Mouse (Mus musculus) lung, embryonic 16.5 days (tissue): ENCODE data around the gene Cacnb1. TPM values are rescaled to one million over a fixed set of nuclear protein-coding genes. Genes with fewer than 3 reads are reported as not detected.
A peak's percentile ranks its signal among the peaks of the same experiment; 100 is the strongest.

Experiments used
- ATAC-seq: fragments of 200-750 bp; cut with Nextera tagmentation; 2 replicates; pipeline ENCODE4 v1.8.0; 2017; ENCODE audit warnings: low read depth, mild to moderate bottlenecking, moderate library complexity
- H3K27ac ChIP-seq: fragments of 300-500 bp; sonication (generic); 2 replicates; pipeline ENCODE4 v1.5.1; 2014; ENCODE audit warnings: mild to moderate bottlenecking, control low read depth, low read length
- H3K27me3 ChIP-seq: fragments of 300-500 bp; sonication (generic); 2 replicates; pipeline ENCODE4 v1.6.1; 2014; ENCODE audit warnings: low read depth, low read length, mixed read lengths; ENCODE audit not compliant: control insufficient read depth, insufficient read depth
- H3K36me3 ChIP-seq: fragments of 300-500 bp; sonication (generic); 2 replicates; pipeline ENCODE4 v1.6.1; 2014; ENCODE audit warnings: low read length; ENCODE audit not compliant: control insufficient read depth, insufficient read depth
- H3K4me1 ChIP-seq: fragments of 300-500 bp; sonication (generic); replicated peaks from 2 replicates; pipeline ENCODE4 v1.6.1; 2014; ENCODE audit warnings: low read length, mixed read lengths; ENCODE audit not compliant: control insufficient read depth, insufficient read depth
- H3K4me2 ChIP-seq: fragments of 300-500 bp; sonication (generic); 2 replicates; pipeline ENCODE4 v1.6.1; 2014; ENCODE audit warnings: low read depth, low read length, control low read depth
- H3K4me3 ChIP-seq: fragments of 300-500 bp; sonication (generic); 2 replicates; pipeline ENCODE4 v1.5.1; 2014; ENCODE audit warnings: mild to moderate bottlenecking, low read length, control low read depth
- H3K9ac ChIP-seq: fragments of 300-500 bp; sonication (generic); 2 replicates; pipeline ENCODE4 v1.6.1; 2014; ENCODE audit warnings: low read length, control low read depth
- H3K9me3 ChIP-seq: fragments of 300-500 bp; sonication (generic); 2 replicates; pipeline ENCODE4 v1.6.1; 2016; ENCODE audit warnings: low read length; ENCODE audit not compliant: control insufficient read depth
- WGBS: fragments of 180-500 bp; shearing (Covaris S2); extraction: QIAGEN DNeasy Blood & Tissue Kit; methylation state at CpG from one replicate; pipeline ENCODE4 v1.1.7; 2014; 5-methylcytosine and 5-hydroxymethylcytosine counted together
- polyA plus RNA-seq: library from polyadenylated mRNA; unstranded; fragments of >200 nt; fragmentation: Nextera tagmentation; extraction: Ambion mirVana; gene quantifications from 2 replicates; pipeline ENCODE4 v1.2.1, GENCODE M21; 2015

Gene Cacnb1
- polyA plus RNA-seq, 1 experiment from 2014 or later: 6.4 TPM

DNA sequence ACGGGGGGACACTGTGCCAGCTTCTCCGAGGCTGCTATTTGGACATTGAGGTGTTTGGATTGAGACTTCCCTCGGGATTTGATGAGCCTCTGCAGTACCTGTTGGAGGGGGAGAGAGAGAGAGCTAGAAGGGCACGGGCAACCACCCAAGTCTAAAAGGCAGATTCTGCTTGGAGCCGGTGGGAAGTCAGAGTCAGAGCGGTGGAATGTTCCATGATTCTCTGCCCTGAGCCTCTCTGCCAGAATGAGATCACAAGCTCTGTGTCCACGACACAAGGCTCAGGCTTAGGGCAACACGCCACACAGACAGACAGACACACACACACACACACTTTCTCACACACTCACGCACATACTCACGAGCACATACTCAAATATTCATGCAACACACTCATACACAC, 17.1 kb downstream of the Cacnb1 start:
- H3K4me1 ChIP-seq: peaks cover 16% of the 10 kb centered on the region
- no peak overlapping the region for H3K4me2 ChIP-seq
- H3K4me3 ChIP-seq: no peak overlapping the region
- no peak overlapping the region for H3K27ac ChIP-seq
- ATAC-seq: no peak
- peaks cover 6% of the 10 kb centered on the region for H3K27me3 ChIP-seq
- 81% methylated on average over 10 of the region's 10 CpGs for WGBS
- H3K36me3 ChIP-seq: peaks cover 2% of the 10 kb centered on the region; the same call in 1 of the 2 replicates
- H3K9ac ChIP-seq: no peak overlapping the region
- no peaks in the 10 kb centered on the region for H3K9me3 ChIP-seq

DNA sequence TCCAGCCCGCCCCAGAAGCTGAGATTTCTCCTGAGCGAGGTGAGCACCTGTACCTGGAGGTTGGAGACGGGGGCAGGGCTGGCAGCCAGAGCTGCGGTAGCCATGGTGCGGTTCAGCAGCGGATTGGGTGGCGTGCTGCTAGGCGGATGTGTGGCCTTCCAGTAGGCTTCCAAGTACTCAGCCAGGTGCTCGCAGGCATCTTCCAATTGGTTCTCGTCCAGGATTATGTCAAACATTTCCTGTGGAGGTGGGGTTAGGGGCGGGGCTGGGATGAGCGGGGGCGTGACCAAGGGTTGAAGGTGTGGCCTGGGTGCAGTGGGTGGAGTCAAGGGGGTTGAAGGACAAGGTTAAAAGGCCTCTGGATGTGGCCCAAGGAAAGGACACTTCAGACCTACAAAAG, 17.8 kb downstream of the Cacnb1 start:
- Histone ChIP-seq H3K9ac (no peak overlapping the region), H3K4me2 (no peak overlapping the region), H3K9me3 (no peaks in the 10 kb centered on the region), H3K27ac (no peak overlapping the region), H3K36me3 (peaks cover 2% of the 10 kb centered on the region; the same call in 1 of the 2 replicates), H3K27me3 (peaks cover 6% of the 10 kb centered on the region), H3K4me3 (no peak overlapping the region), H3K4me1 (peaks cover 16% of the 10 kb centered on the region)
- WGBS: 38% methylated on average over 13 of the region's 13 CpGs
- ATAC-seq: 0 out of 2 replicates have a peak, but pooled peaks have one; percentile 18

DNA sequence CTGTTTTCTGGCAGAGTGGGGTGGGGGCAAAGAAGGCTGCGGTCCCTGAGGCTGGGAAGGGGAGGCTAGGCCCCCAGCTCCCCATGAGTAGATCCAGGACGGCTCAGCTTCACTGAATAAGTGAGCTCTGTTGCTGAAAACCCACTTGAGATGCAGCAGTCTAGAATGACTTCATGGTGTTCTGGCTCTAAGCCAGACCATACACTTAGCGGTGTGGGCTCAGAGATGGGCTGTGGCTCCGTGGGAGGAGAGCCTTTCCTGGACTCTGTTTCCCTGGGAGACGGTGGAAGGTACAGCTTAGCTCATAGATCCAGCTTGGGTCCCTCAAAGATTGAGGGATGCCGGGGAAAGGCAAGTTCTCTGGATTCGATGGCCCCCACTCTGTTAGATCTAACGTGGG, 18.7 kb downstream of the Cacnb1 start:
- WGBS: 58% methylated on average over 8 of the region's 8 CpGs
- Histone ChIP-seq H3K9me3 (no peaks in the 10 kb centered on the region), H3K36me3 (peaks cover 2% of the 10 kb centered on the region; the same call in 1 of the 2 replicates), H3K4me3 (no peak overlapping the region), H3K27ac (no peak overlapping the region; the same call in 1 of the 2 replicates), H3K27me3 (peaks cover 6% of the 10 kb centered on the region), H3K4me2 (no peak overlapping the region), H3K9ac (no peak overlapping the region), H3K4me1 (peaks cover 16% of the 10 kb centered on the region)
- ATAC-seq: peak; percentile 26; the same call in 1 of the 2 replicates

DNA sequence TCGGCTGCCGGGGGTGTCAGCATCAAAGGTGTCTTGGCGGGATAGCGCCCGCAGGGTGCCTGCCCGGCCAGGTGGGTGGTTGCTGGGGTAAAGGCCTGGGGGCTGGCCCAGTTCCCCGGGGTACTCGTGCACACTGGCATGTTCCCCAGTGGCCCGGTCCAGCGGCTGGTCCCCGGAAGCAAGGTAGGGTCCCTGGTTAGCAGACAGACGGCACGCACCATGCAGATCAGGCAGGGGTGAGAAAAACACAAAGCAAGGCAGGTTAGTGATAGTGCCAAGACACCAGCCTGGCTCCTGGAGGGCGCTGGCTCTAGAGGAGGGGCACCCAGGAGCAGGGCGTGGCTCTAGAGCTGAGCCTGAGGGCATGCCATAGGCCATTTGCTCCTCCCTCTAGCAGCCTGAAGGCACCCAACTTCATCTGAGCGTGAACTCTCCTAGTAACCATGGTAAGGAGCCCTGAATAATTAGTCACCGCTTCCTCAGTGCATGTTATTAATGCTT, 19.6 kb downstream of the Cacnb1 start:
- H3K9me3 ChIP-seq: no peaks in the 10 kb centered on the region
- H3K4me3 ChIP-seq: peak overlapping the region; percentile 17; the same call in 1 of the 2 replicates
- 47% methylated on average over 17 of the region's 17 CpGs for WGBS
- H3K27me3 ChIP-seq: peaks cover 6% of the 10 kb centered on the region
- H3K4me2 ChIP-seq: peak overlapping the region; percentile 38
- peaks cover 16% of the 10 kb centered on the region for H3K4me1 ChIP-seq
- H3K9ac ChIP-seq: peak overlapping the region; percentile 55
- H3K27ac ChIP-seq: no peak overlapping the region
- peak; percentile 50; the same call in 1 of the 2 replicates for ATAC-seq
- peaks cover 2% of the 10 kb centered on the region; the same call in 1 of the 2 replicates for H3K36me3 ChIP-seq

DNA sequence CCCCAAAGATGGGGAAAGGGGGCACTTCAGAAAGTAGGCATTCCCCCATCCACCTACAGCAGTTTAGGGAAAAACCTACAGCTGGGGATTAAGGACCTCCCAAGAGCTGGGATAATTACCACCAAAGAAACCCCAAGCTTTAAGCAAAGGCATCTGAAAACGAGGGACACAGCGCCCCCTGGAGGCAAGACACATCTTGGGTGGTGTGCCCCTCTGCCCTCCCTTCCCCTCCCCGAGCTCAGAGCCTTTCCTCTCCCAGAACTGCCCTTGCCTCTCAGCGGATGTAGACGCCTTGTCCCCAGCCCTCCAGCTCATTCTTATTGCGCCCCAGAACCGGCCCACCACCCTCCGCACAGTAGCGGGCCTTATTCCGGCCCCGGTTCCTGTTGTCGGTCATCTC, 20.2 kb downstream of the Cacnb1 start:
- H3K36me3 ChIP-seq: peaks cover 2% of the 10 kb centered on the region; the same call in 1 of the 2 replicates
- peak overlapping the region; percentile 38 for H3K4me2 ChIP-seq
- 26% methylated on average over 12 of the region's 12 CpGs for WGBS
- no peak overlapping the region for H3K27ac ChIP-seq
- peak overlapping the region; percentile 17; the same call in 1 of the 2 replicates for H3K4me3 ChIP-seq
- peaks cover 6% of the 10 kb centered on the region for H3K27me3 ChIP-seq
- H3K9ac ChIP-seq: peak overlapping the region; percentile 55
- peaks cover 16% of the 10 kb centered on the region for H3K4me1 ChIP-seq
- no peaks in the 10 kb centered on the region for H3K9me3 ChIP-seq
- ATAC-seq: no peak

DNA sequence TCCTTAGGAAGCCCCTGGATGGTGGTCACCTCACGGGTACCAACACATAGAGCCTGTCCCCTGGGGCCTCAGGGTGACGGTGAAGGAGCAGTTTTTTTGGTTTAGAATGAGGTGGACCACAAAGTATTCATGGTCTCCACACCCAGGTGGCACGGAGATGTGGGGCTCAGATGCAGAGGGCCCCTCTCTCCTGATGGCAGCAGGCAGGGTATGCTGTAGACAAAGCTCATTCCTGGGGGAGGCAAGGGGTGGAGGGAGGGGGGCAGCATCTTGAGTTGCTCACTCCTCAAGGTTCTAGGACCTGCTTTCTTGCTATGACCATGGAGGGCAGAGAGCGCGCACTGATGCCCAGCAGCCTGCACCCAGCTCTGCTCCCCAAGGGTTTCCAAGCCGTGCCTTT, 20.8 kb downstream of the Cacnb1 start:
- H3K9ac ChIP-seq: no peak overlapping the region
- peaks cover 2% of the 10 kb centered on the region; the same call in 1 of the 2 replicates for H3K36me3 ChIP-seq
- peaks cover 16% of the 10 kb centered on the region for H3K4me1 ChIP-seq
- 55% methylated on average over 6 of the region's 6 CpGs for WGBS
- no peak overlapping the region for H3K4me2 ChIP-seq
- no peak for ATAC-seq
- no peaks in the 10 kb centered on the region for H3K9me3 ChIP-seq
- no peak overlapping the region for H3K27ac ChIP-seq
- no peak overlapping the region for H3K4me3 ChIP-seq
- peaks cover 6% of the 10 kb centered on the region for H3K27me3 ChIP-seq

GRCm38 (mm10) chr11:98001351-98001824, 21.4 kb downstream of the Cacnb1 start:
- ATAC-seq: no peak
- Histone ChIP-seq H3K9me3 (no peaks in the 10 kb centered on the region), H3K27ac (no peak overlapping the region), H3K4me2 (no peak overlapping the region), H3K9ac (no peak overlapping the region), H3K27me3 (peaks cover 6% of the 10 kb centered on the region), H3K4me1 (peaks cover 16% of the 10 kb centered on the region), H3K4me3 (no peak overlapping the region), H3K36me3 (peaks cover 2% of the 10 kb centered on the region; the same call in 1 of the 2 replicates)
- WGBS: 34% methylated on average over 11 of the region's 11 CpGs

- Histone ChIP-seq H3K9ac (no peak overlapping the region), H3K4me3 (no peak overlapping the region), H3K4me2 (no peak overlapping the region), H3K27ac (no peak overlapping the region), H3K4me1 (peaks cover 16% of the 10 kb centered on the region), H3K36me3 (peaks cover 2% of the 10 kb centered on the region; the same call in 1 of the 2 replicates), H3K27me3 (peaks cover 6% of the 10 kb centered on the region), H3K9me3 (no peaks in the 10 kb centered on the region)
- WGBS: 19% methylated on average over 7 of the region's 7 CpGs
- ATAC-seq: no peak
These were observed 22.3 kb downstream of the Cacnb1 start for GRCm38 (mm10) chr11:98000378-98001140.

- H3K4me1 ChIP-seq: peaks cover 21% of the 10 kb centered on the region
- H3K9me3 ChIP-seq: no peaks in the 10 kb centered on the region
- H3K27ac ChIP-seq: no peak overlapping the region
- ATAC-seq: no peak
- H3K27me3 ChIP-seq: peaks cover 6% of the 10 kb centered on the region
- no peaks in the 10 kb centered on the region; the same call in 1 of the 2 replicates for H3K36me3 ChIP-seq
- H3K4me3 ChIP-seq: no peak overlapping the region
- 44% methylated on average over 5 of the region's 5 CpGs for WGBS
- H3K9ac ChIP-seq: no peak overlapping the region
- H3K4me2 ChIP-seq: no peak overlapping the region
These were observed 23.1 kb downstream of the Cacnb1 start for GRCm38 (mm10) chr11:97999748-98000147.
